Mouse (Mus musculus): ENCODE results near the gene Robo3.

Gene Robo3

DNA sequence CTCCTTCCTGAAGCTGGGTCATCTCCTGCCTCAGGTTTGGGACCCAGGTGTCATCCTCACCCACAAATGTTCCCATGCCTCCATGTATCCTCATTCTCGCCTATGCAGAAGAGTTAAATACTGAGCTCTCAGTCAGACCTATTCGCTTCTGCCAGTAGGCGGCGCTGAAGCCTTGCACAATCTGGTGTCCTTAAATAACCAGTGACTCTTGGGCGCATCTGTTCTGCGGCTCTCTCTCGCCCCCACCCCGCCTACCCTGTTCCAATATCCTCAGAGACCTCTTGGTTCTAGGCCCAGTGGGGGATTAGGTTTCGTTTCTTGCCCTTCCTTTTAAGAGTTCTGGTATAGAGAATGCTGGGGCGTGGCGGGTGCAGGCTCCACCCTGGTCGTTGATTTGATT, 2.5 kb downstream of the Robo3 start:
- peak; percentile 84 for DNase-seq (ENCODE audit: low read depth, low spot score)

DNA sequence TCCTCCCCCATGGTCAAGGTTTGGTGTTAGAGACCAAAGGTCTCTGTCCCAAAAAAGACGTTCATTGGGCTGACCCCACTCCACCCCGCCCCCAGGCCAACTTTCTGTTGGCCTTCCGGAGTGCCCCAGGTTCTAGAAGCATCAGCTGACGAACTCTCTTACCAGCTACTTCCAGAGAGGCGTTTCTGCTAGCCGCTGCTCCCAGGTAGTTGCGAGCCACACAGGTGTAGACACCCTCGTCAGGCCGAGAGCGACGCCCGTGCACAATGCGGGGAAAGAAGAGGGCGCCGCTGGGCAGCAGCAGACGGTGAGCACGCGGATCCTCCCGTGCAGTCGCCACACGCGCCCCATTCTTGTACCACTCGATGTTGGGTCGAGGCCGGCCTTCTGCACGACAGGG, 3.7 kb downstream of the Robo3 start:
- DNase-seq (ENCODE audit: low read depth, low spot score) = no peak

DNA sequence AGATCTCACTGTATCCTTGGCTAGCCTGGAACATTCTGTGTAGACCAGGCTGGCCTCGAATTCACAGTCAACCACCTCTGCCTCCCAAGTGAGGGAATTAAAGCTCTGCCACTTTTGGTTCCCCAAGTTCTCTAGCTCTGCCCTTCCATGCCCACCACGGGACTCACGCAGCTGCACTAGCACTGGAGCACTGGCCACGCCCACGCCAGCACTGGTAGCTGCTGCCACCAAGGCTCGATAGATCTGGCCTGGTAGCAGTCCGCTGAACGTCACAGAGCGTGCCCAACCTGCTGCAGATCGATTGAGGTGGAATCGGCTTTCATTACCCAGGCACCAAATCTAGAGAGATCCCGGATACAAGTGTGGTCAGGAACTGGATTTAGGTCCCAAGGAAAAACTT, 11.8 kb downstream of the Robo3 start:
- no peak for DNase-seq (ENCODE audit: low read depth, low spot score)

DNA sequence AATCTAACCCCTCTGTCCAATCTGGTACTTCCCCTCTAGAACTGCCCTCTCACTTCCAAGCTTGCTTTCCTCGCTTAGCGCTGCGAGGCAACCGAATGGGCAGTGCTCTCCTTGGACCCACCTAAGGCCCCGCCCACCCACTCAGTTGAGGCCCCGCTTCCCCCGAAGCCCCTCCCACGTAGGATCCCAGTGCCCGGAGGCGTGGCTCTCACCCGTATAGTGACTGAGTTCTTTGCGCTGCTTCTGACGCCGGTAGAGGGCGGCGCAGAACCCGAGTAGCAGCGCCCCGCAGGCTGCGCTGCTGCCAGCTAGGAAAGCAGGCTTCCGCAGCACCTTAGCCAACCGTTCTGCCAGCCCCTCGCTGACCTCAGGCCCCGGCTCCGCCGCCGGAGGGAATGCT, 12.4 kb downstream of the Robo3 start:
- peak; percentile 76 for DNase-seq (ENCODE audit: low read depth, low spot score)

DNA sequence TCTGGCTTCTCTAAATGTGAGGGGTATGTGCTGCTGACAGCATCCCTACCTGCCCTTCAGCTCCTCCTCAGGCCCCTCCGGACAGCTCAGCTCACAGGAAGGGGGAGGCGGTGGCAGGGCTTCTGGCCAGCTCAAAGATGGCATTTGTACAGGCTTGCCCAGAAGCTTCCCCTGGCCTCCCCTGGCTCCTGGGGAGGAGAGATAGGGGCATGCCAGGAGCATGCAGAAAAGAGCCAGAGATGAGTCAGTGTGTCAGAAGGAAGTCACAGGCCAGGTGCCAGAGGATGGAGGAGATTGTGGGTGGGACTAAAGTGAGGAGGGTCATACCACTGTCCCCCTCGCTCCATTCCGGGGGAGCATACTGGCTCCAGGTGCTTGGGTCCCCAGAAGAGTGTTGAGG, 14.3 kb downstream of the Robo3 start:
- no peak for DNase-seq (ENCODE audit: low read depth, low spot score)

DNA sequence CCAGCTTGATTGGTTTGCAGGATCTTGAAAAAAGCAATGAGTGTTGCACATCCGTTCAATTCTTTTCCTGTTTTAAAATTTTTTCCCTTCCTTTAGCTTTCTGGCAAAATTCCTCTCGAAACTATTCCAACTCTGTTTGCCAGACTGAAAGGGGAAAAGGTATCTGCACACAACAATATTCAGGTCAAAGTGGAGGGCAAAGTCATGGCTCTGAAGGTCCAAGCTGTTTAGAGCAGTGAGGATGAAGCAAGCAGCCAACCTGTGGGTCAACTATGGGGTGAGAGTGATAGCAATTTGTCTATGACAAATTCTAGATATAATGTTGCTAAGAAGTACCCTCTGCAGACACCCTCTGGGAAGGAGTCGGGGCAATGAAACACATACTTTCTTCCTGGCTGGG, 18.4 kb downstream of the Robo3 start:
- DNase-seq (ENCODE audit: low read depth, low spot score) = no peak

DNA sequence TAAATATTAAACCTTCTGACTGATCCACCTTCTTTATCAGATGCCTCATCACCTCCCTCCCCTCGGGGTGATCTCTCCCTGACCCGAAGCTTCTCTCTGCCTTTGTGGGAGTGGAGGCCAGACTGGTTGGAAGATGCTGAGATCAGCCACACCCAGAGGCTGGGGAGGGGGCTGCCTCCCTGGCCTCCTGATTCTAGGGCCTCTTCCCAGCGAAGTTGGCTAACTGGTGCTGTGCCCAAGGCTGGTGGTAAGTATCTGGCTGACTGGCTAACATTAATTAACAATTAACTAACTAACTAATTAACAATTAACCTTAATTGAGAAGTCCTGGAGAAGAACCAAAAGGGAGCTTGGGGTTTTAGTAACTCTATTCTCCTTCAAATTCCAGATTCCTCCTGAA, 20.1 kb downstream of the Robo3 start:
- no peak for DNase-seq (ENCODE audit: low read depth, low spot score)

DNA sequence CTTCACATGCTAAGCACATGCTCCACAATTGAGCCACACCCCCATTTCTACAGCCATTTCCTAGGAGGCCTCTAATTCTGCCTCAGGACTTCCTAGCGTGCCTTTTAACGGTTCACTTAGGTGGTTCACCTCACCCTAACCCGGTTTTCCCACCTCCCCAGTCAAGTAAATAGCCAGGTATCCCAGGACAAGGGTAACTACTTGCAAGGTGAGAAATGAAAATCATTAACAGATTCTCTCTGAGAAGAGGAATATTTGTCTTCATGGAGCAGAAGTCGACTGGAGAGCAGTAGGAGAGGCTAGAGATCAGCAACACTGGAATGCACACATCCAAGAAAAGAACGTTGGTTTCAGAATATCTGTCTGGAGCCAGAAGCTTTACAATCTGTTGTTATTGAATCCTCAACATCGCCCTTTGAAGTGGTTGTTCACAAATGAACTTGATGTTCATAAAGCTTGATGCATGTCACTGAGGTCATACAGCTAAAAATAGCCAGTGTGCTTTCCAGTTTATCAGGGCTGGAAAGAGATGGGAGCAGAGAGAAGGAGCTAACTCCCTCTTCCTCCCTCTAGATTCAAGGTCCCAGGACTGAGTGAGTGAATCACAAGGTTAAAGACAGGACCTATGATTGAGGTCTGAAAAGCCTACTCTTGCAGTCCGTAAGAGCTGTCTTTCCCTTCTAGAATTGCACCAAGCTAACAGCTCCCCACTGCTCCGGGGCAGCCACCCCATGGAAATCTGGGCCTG, 23.2 kb downstream of the Robo3 start:
- DNase-seq (ENCODE audit: low read depth, low spot score) = no peak

DNA sequence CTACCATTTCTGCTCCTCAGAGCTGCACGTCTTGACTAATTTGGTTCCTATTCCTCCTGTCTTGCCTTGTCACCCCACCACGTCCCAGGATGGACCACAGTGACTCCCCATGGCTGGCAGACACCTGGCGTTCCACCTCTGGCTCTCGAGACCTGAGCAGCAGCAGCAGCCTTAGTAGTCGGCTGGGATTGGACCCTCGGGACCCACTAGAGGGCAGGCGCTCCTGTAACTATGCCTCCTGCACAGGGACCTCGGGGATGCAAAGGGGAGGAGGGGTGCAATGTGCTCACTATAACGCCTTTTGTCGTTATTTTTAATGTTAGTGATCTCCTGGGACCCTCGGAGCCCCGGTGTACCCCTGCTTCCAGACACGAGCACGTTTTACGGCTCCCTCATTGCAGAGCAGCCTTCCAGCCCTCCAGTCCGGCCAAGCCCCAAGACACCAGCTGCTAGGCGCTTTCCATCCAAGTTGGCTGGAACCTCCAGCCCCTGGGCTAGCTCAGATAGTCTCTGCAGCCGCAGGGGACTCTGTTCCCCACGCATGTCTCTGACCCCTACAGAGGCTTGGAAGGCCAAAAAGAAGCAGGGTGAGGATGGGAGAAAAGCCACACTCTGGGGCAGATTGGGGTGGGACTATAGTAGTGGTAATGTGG, 25.1 kb downstream of the Robo3 start:
- no peak for DNase-seq (ENCODE audit: low read depth, low spot score)

DNA sequence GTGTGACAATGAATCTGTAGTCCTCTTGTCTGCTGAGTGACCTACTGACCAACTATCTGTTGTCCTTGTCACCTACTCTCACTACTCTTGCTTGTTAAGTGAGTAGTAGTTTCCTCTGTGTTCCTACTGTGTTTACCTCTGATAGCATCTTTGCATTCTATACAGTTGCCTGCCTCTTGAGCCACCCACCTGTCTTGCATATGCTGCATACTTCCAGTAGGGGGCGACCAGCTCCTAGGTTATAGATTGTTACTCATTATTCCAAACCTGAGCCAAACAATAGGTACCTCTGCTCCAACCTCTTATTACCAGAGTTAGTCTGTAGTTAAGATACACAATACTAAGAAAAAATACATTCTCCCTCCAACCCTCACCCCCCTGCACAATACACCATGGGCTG, 26.7 kb downstream of the Robo3 start:
- no peak for DNase-seq (ENCODE audit: low read depth, low spot score)

DNA sequence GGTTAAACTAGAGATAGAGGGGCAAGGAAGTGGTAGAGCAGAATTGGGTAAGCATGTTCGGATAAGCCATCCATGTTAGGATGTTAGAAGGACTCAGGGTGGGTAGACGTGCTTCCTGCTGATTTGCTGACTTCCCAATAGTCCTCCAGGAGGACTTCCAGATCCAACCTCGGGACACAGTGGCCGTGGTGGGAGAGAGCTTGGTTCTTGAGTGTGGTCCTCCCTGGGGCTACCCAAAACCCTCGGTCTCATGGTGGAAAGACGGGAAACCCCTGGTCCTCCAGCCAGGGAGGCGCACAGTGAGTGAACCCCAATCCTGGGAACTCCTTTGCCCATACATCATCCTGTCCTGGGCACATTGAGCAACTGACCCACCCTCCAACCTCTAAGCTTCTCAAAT, 30.0 kb downstream of the Robo3 start:
- DNase-seq (ENCODE audit: low read depth, low spot score) = no peak

DNA sequence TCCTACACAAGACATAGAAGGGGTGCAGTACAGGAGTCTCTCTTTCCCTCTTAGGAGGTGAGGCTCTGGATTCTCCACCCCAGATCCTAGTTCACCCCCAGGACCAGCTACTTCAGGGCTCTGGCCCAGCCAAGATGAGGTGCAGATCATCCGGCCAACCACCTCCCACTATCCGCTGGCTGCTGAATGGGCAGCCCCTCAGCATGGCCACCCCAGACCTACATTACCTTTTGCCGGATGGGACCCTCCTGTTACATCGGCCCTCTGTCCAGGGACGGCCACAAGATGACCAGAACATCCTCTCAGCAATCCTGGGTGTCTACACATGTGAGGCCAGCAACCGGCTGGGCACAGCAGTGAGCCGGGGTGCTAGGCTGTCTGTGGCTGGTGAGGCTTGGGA, 30.5 kb downstream of the Robo3 start:
- no peak for DNase-seq (ENCODE audit: low read depth, low spot score)

DNA sequence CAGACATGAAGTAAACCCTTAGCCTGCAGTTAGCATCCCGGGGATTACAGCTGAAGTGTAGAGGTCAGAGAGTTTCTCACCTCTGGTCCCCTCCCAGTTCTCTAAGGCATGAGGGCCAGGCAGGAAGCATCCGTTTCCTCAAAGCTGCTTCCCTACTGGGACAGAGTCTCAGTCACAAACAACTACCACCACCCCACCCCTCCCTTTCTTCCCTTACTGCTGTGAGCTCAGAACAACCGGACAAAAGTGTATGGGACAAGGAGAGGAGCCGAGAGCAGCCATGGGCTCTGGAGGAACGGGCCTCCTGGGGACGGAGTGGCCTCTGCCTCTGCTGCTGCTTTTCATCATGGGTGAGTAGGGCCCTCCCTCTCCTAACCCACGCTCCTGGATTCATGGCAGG, 31.2 kb downstream of the Robo3 start, which contains the start of gene Robo4:
Gene Robo4, plus strand, starts transcription at position 96 of the 400 bp plus-strand sequence.
- DNase-seq (ENCODE audit: low read depth, low spot score) = no peak

DNA sequence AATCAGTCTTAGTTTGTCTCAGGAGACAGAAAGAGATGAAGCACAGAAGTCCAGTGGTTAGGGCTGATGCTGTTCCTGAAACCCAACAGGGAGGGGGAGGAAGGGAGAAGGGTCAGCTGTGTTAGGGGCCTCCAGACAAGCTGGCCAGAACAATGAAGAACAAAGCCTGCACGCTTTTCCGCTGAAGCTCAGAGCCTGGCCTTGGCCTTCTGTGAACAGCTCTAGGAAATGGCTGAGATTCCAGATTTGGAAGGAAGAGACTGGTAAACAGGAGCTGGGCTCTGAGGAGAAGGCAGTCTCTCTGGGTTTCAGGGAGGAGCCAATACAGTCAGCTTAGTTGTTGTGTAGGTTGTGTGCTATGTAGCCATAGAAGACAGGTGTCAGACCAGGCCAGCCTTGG, 32.5 kb downstream of the Robo3 start:
- DNase-seq (ENCODE audit: low read depth, low spot score) = no peak

DNA sequence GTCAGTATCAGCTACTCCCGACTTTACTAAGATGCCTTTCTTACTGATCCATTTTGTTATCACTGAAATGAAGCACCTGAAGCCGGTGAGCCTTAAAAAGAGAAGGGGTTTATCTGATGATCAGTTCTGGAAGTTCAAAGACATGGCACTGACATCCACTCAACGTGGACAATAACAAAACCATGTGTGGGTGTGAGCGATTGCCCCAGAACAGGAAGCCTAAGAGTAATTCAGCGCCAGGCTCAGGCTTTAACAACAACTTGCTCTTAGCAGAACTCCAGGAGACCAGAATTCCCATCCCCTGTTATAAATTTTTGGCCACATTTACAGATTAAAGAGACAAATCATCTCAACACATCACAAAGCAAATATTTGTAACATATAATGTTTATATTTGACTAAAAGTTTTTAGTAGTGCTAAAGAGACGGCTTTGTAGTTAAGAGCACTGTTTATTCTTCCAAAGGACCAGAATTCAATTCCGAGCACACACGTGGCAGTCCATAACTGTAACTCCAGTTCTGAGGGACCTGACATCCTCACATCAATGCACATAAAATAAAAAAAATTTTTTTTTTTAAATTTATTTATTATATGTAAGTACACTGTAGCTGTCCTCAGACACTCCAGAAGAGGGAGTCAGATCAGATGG, 39.4 kb downstream of the Robo3 start:
- no peak for DNase-seq (ENCODE audit: low read depth, low spot score)

DNA sequence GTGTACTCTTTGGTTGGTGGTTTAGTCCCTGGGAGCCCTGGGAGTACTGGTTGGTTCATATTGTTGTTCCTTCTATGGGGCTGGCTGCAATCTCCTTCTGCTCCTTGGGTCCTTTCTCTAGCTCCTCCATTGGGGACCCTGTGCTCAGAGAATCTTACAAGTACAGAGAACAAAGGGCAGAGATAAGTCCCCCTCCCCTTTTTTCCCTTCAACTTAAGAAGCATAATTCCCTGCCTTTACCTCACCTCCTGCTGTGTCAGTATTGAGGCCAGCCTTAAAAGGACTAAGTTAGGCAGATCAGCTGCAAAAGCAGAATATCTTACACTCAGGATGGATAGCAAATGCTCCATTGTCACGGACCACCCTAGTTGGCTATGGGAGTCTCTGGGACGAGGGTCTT, 41.0 kb downstream of the Robo3 start:
- DNase-seq (ENCODE audit: low read depth, low spot score) = no peak

DNA sequence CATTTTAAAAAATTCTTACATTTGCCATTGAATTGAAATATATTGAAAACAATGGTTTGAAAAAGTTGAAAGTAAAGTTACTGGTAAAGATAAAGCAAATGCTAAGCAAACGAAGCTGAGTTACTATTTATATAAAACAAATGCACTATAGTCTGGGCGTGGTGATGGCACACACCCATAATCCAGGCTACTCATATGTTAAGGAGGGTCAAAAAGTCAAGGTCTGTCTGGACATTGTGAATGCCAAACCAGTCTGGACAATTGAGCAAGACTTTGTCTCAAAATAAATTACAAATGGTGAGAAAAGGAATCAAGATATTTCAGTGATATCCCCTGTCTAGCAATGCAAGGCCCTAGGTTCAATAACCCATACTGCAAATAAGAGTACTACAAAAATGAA, 42.2 kb downstream of the Robo3 start:
- DNase-seq (ENCODE audit: low read depth, low spot score) = no peak

DNA sequence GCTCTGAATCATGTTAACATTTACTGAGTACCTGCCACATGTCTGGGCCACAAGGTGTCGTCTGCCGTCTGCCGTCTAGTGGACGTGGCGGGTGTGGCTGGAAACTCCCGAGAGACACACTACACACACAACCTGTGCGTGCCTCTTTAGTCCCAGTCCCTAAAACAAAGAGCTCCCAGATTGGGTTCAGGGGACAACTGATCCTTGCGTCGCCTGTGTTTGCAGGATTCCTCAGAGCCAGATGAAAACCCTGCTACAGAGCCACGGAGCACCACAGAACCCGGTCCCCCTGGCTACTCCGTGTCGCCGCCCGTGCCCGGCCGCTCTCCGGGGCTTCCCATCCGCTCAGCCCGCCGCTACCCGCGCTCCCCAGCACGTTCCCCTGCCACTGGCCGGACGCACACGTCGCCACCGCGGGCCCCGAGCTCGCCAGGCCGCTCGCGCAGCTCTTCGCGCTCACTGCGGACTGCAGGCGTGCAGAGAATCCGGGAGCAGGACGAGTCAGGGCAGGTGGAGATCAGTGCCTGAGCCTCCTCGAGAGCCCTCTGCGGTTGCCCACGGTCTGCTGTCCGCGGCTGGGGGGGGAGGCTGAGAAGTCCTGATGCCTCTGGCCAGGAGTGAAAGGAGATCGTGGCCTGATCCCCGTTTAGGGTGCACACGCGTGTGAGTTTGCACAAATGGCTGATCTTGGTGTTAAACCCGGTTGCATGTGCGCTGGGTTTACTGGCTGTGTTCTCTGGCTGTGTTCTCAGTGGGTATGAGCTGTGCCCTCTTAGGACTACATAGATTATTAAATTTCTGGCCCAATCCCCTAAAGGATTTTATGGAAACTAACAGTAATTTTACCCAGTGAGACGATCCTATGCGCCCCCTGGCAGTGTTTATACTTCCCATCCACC, 48.5 kb downstream of the Robo3 start:
- no peak for DNase-seq (ENCODE audit: low read depth, low spot score)

DNA sequence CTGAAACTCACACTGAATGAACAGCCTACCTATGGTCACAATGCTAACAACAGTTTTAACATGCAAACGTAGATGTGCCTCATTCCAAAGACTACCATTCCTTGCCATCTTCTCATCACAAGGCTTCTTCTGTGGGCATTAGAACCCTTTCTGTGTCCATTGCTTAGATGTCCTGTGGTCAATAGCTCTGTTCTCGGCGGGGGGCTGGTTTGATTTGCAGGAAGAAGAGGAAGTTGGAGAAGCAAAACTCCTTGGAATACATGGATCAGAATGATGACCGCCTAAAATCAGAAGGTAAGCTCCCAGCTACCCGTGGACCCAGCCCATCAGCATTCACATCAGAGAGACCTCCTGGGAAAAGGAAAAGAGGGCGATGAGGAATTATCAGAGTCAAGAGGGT, 49.9 kb downstream of the Robo3 start:
- no peak for DNase-seq (ENCODE audit: low read depth, low spot score)

DNA sequence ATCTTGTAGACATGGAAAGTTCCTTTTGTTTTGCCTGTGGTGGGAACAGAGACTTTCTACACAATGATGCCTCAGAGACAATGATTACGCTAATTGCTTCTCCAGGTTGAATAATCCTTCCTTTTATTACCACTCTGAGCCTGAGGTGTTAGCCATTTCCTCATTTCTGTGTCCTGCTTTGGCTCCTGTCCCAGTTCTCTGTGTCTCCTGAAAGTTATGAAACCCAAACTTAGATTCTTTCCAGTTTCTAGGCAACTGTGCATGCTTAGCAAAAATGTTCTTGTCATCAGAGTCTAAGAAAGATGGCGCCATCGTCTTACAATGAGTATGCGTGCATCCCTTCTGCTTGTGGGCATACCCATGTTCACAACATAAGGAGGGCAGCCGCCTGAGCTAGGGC, 57.3 kb downstream of the Robo3 start:
- no peak for DNase-seq (ENCODE audit: low read depth, low spot score)

DNA sequence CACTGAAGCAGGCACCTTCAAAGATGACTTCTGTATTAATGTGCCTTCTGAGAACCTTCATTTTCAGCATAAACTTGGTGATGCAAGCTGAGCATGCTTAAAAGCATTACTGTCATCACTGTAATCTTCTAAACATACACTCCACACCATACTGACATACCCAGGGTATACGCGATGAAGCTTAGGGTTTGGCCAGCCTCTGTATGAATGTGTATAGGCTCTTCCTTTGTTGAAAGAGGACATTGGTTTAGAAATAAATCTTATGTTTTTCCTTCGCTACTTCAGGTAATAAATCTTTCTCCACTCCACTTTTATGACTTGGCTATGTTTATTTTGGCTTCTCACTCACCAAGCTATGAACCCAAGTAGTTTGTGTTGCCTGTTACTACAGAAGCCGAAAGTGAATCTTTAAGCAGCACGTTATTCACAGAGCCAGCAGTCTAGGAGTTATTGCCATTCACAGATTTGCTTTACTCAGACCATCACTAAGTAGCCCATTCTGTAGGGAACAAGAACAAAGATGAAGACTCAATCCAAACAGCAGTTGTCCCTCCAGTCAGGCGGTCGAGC, 61.7 kb downstream of the Robo3 start:
- DNase-seq (ENCODE audit: low read depth, low spot score) = no peak

DNA sequence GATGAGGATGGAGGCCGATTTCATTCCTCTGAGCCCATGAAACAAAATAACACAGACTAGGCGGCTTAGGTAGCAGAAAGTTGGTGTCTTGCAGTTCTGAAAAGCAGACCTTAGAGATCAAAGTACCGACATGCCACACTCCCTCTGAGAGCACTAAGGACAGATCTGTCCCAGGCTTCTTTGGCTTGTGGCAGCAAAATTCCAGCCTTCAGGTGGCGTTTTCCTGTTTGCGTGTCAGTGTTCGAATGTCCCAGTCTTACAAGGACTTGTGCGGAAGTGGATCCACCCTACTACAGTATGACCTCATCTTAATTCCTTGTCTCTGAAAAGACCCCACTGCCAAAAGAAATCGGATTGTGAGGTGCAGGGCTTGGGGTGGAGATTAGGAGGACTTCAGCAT, 64.2 kb downstream of the Robo3 start:
- DNase-seq (ENCODE audit: low read depth, low spot score) = no peak
